Mouse (Mus musculus): ENCODE data around the gene Vps51. TPM values are rescaled to one million over a fixed set of nuclear protein-coding genes. Genes with fewer than 3 reads are reported as not detected.
"Not testable (repeated sequence)": the region's sequence is repeated elsewhere in the genome, so short reads cannot be mapped to it uniquely, and the experiment has no call there.

The Vps51 gene
- total and polyA plus RNA-seq, 2 experiments = 16.0 to 36.3 TPM

- Histone ChIP-seq H3K4me1 (ENCODE audit: control insufficient read depth, insufficient read depth, low read length) (peaks cover 30% of the 10 kb centered on the region), H3K79me2 (ENCODE audit: control insufficient read depth, insufficient read depth, low read length) (peaks cover 25% of the 10 kb centered on the region; the same call in 1 of the 2 replicates), H3K9ac (ENCODE audit: low read depth, low read length) (peak within 1 kb of the TSS; percentile 91), H3K36me3 (ENCODE audit: control insufficient read depth, insufficient read depth, low read length) (peaks cover 20% of the 10 kb centered on the region; the same call in 1 of the 2 replicates), H3K27ac (replicated peaks; ENCODE audit: insufficient read depth, low read depth, low read length) (peak within 1 kb of the TSS; percentile 100), H3K4me3 (ENCODE audit: insufficient read depth, low read depth, low read length) (peak within 1 kb of the TSS; percentile 69), H3K27me3 (ENCODE audit: control insufficient read depth, insufficient read depth, low read length) (no peaks in the 10 kb centered on the region)
- peak; percentile 95 for DNase-seq (ENCODE audit: extremely low read depth, low read depth, low spot score)
- TF ChIP-seq CTCF (IDR thresholded peaks at IDR 0.05; ENCODE audit: low read depth, low read length) (no peak), POLR2A (IDR thresholded peaks at IDR 0.05; ENCODE audit: extremely low read depth, insufficient read depth, low read length) (peak; percentile 75)
- under 1% methylated on average over 65 of the region's 65 CpGs for WGBS
These were observed 30.5 kb downstream of the Vps51 start, which contains the start of gene Syvn1 for GRCm38 (mm10) chr19:6046294-6047153. Gene Syvn1 (plus strand): TSS chr19:6046576.

GRCm38 (mm10) chr19:6045366-6046293, 31.4 kb downstream of the Vps51 start:
- Histone ChIP-seq H3K27ac (replicated peaks; ENCODE audit: insufficient read depth, low read depth, low read length) (peak overlapping the region; percentile 100), H3K4me1 (ENCODE audit: control insufficient read depth, insufficient read depth, low read length) (peaks cover 30% of the 10 kb centered on the region), H3K27me3 (ENCODE audit: control insufficient read depth, insufficient read depth, low read length) (no peaks in the 10 kb centered on the region), H3K9ac (ENCODE audit: low read depth, low read length) (peak overlapping the region; percentile 91), H3K4me3 (ENCODE audit: insufficient read depth, low read depth, low read length) (peak overlapping the region; percentile 69), H3K36me3 (ENCODE audit: control insufficient read depth, insufficient read depth, low read length) (peaks cover 18% of the 10 kb centered on the region; the same call in 1 of the 2 replicates), H3K79me2 (ENCODE audit: control insufficient read depth, insufficient read depth, low read length) (peaks cover 25% of the 10 kb centered on the region; the same call in 1 of the 2 replicates)
- DNase-seq (ENCODE audit: extremely low read depth, low read depth, low spot score) = peak; percentile 71
- TF ChIP-seq CTCF (IDR thresholded peaks at IDR 0.05; ENCODE audit: low read depth, low read length) = peak; percentile 3; the same call in 1 of the 2 replicates
- TF ChIP-seq POLR2A (IDR thresholded peaks at IDR 0.05; ENCODE audit: extremely low read depth, insufficient read depth, low read length) = no peak
- 5% methylated on average over 20 of the region's 20 CpGs for WGBS

- H3K79me2 ChIP-seq (ENCODE audit: control insufficient read depth, insufficient read depth, low read length) = peaks cover 21% of the 10 kb centered on the region; the same call in 1 of the 2 replicates
- not testable (repeated sequence) for H3K36me3 ChIP-seq (ENCODE audit: control insufficient read depth, insufficient read depth, low read length); H3K4me3 ChIP-seq (ENCODE audit: insufficient read depth, low read depth, low read length); H3K27me3 ChIP-seq (ENCODE audit: control insufficient read depth, insufficient read depth, low read length); H3K27ac ChIP-seq (replicated peaks; ENCODE audit: insufficient read depth, low read depth, low read length); H3K9ac ChIP-seq (ENCODE audit: low read depth, low read length)
- peaks cover 22% of the 10 kb centered on the region for H3K4me1 ChIP-seq (ENCODE audit: control insufficient read depth, insufficient read depth, low read length)
- DNase-seq (ENCODE audit: extremely low read depth, low read depth, low spot score) = peak; percentile 61
- 41% methylated on average over 4 of the region's 4 CpGs for WGBS
- peak; percentile 38; the same call in 1 of the 2 replicates for TF ChIP-seq CTCF (IDR thresholded peaks at IDR 0.05; ENCODE audit: low read depth, low read length)
These were observed 32.9 kb downstream of the Vps51 start for GRCm38 (mm10) chr19:6044102-6044501.

- Histone ChIP-seq H3K36me3 (ENCODE audit: control insufficient read depth, insufficient read depth, low read length) (no peaks in the 10 kb centered on the region), H3K27me3 (ENCODE audit: control insufficient read depth, insufficient read depth, low read length) (no peaks in the 10 kb centered on the region), H3K4me1 (ENCODE audit: control insufficient read depth, insufficient read depth, low read length) (peaks cover 13% of the 10 kb centered on the region; the same call in 1 of the 2 replicates), H3K4me3 (ENCODE audit: insufficient read depth, low read depth, low read length) (no peak overlapping the region), H3K9ac (ENCODE audit: low read depth, low read length) (no peak overlapping the region), H3K79me2 (ENCODE audit: control insufficient read depth, insufficient read depth, low read length) (peaks cover 4% of the 10 kb centered on the region; the same call in 1 of the 2 replicates), H3K27ac (replicated peaks; ENCODE audit: insufficient read depth, low read depth, low read length) (no peak overlapping the region)
- WGBS = 76% methylated on average over 9 of the region's 9 CpGs
- no peak for DNase-seq (ENCODE audit: extremely low read depth, low read depth, low spot score)
- TF ChIP-seq POLR2A (IDR thresholded peaks at IDR 0.05; ENCODE audit: extremely low read depth, insufficient read depth, low read length) = no peak
- no peak for TF ChIP-seq CTCF (IDR thresholded peaks at IDR 0.05; ENCODE audit: low read depth, low read length)
These were observed 34.7 kb downstream of the Vps51 start for GRCm38 (mm10) chr19:6042293-6042692.

GRCm38 (mm10) chr19:6040002-6040401, 37.0 kb downstream of the Vps51 start:
- Histone ChIP-seq H3K4me1 (ENCODE audit: control insufficient read depth, insufficient read depth, low read length) (peaks cover 19% of the 10 kb centered on the region), H3K27me3 (ENCODE audit: control insufficient read depth, insufficient read depth, low read length) (no peaks in the 10 kb centered on the region), H3K36me3 (ENCODE audit: control insufficient read depth, insufficient read depth, low read length) (no peaks in the 10 kb centered on the region), H3K27ac (replicated peaks; ENCODE audit: insufficient read depth, low read depth, low read length) (no peak overlapping the region), H3K4me3 (ENCODE audit: insufficient read depth, low read depth, low read length) (no peak overlapping the region), H3K79me2 (ENCODE audit: control insufficient read depth, insufficient read depth, low read length) (no peaks in the 10 kb centered on the region; the same call in 1 of the 2 replicates), H3K9ac (ENCODE audit: low read depth, low read length) (no peak overlapping the region)
- TF ChIP-seq POLR2A (IDR thresholded peaks at IDR 0.05; ENCODE audit: extremely low read depth, insufficient read depth, low read length) = no peak
- no peak for TF ChIP-seq CTCF (IDR thresholded peaks at IDR 0.05; ENCODE audit: low read depth, low read length)
- DNase-seq (ENCODE audit: extremely low read depth, low read depth, low spot score) = no peak

Measured in liver, adult 2 months (tissue).